Mouse (Mus musculus) heart, postnatal 14 days (tissue): ENCODE results near the gene Ano3. TPM values are rescaled to one million over a fixed set of nuclear protein-coding genes. Genes with fewer than 3 reads are reported as not detected.

Experiments
- DNase-seq, 2 experiments: peaks; one replicate each; pipeline ENCODE4 v3.0.0; 2021 to 2022
- intact Hi-C: fragments of 180-260 bp; cut with DNase I; formaldehyde crosslinking; loops from one replicate; pipeline ENCODE4 v1.15.1; 2025
- total RNA-seq, 2 experiments: library from RNA; stranded (reverse); gene quantifications; 2 replicates each; pipeline ENCODE4 v1.2.3; 2021

Ano3 gene
- total RNA-seq, 2 experiments from 2014 or later, result 0.22 TPM

GRCm38 (mm10) chr2:110816189-110816588 is 134.5 kb downstream of the Ano3 start:
- DNase-seq, result no peak
- intact Hi-C loops, result no loop called here

GRCm38 (mm10) chr2:110814964-110815363 is 135.8 kb downstream of the Ano3 start:
- no peak for DNase-seq
- intact Hi-C loops, result no loop called here

- intact Hi-C loops, result no loop called here
- DNase-seq, result no peak
Observed at GRCm38 (mm10) chr2:110806302-110807093, 144.2 kb downstream of the Ano3 start.

GRCm38 (mm10) chr2:110795928-110796327 is 154.8 kb downstream of the Ano3 start:
- no peak for DNase-seq
- intact Hi-C loops, result no loop called here

GRCm38 (mm10) chr2:110795433-110795832 is 155.3 kb downstream of the Ano3 start:
- intact Hi-C loops, result no loop called here
- DNase-seq, result no peak

GRCm38 (mm10) chr2:110787396-110787795 is 163.3 kb downstream of the Ano3 start:
- no peak for DNase-seq
- intact Hi-C loops, result no loop called here

- intact Hi-C loops, result no loop called here
- no peak for DNase-seq
Observed at GRCm38 (mm10) chr2:110759434-110759833, 191.3 kb downstream of the Ano3 start.

- intact Hi-C loops, result no loop called here
- DNase-seq, result no peak
Observed at GRCm38 (mm10) chr2:110757556-110757955, 193.2 kb downstream of the Ano3 start.

GRCm38 (mm10) chr2:110740493-110740892 is 210.2 kb downstream of the Ano3 start:
- intact Hi-C loops, result no loop called here
- DNase-seq, result no peak

GRCm38 (mm10) chr2:110739781-110740180 is 210.9 kb downstream of the Ano3 start:
- DNase-seq, result no peak
- intact Hi-C loops, result no loop called here

- no peak for DNase-seq
- intact Hi-C loops, result no loop called here
Observed at GRCm38 (mm10) chr2:110737981-110738380, 212.7 kb downstream of the Ano3 start.

- intact Hi-C loops, result no loop called here
Observed at GRCm38 (mm10) chr2:110737236-110737635, 213.5 kb downstream of the Ano3 start.

GRCm38 (mm10) chr2:110726106-110726505 is 224.6 kb downstream of the Ano3 start:
- no peak for DNase-seq
- intact Hi-C loops, result no loop called here

More at GRCm38 (mm10) chr2:110737236-110737635, 213.5 kb downstream of the Ano3 start:
- DNase-seq, result no peak

- no peak for DNase-seq
- intact Hi-C loops, result no loop called here
Observed at GRCm38 (mm10) chr2:110722208-110722607, 228.5 kb downstream of the Ano3 start.

- intact Hi-C loops, result no loop called here
Observed at GRCm38 (mm10) chr2:110721290-110721753, 229.4 kb downstream of the Ano3 start, which contains the start of gene Muc15. TSS of gene Muc15 (plus strand) at chr2:110721340.

GRCm38 (mm10) chr2:110719051-110719450 is 231.7 kb downstream of the Ano3 start:
- intact Hi-C loops, result no loop called here
- no peak for DNase-seq

More at GRCm38 (mm10) chr2:110721290-110721753, 229.4 kb downstream of the Ano3 start, which contains the start of gene Muc15:
- DNase-seq, result no peak

- intact Hi-C loops, result no loop called here
- peak; percentile 52 to 54 for DNase-seq
Observed at GRCm38 (mm10) chr2:110710055-110710720, 240.5 kb downstream of the Ano3 start.

- no peak for DNase-seq
- intact Hi-C loops, result no loop called here
Observed at GRCm38 (mm10) chr2:110709436-110709835, 241.3 kb downstream of the Ano3 start.

GRCm38 (mm10) chr2:110671071-110671624 is 279.6 kb downstream of the Ano3 start:
- intact Hi-C loops, result no loop called here

GRCm38 (mm10) chr2:110663329-110663728 is 287.4 kb downstream of the Ano3 start:
- DNase-seq, result no peak

More at GRCm38 (mm10) chr2:110671071-110671624, 279.6 kb downstream of the Ano3 start:
- no peak for DNase-seq

GRCm38 (mm10) chr2:110644846-110645245 is 305.9 kb downstream of the Ano3 start:
- intact Hi-C loops, result no loop called here
- DNase-seq, result no peak

More at GRCm38 (mm10) chr2:110663329-110663728, 287.4 kb downstream of the Ano3 start:
- intact Hi-C loops, result loop anchor here (1.0 to 5.0 kb wide), 2 partner anchors 319 to 394 kb away; no protein-coding TSS in a partner anchor
